Mouse (Mus musculus) layer of hippocampus, postnatal 10 days (tissue): ENCODE measurements at regions not wholly inside any gene's neighbourhood (a gene's known extent, or its start where the extent isn't known, plus 50 kb on each side); places are given as distances from the start of the nearest gene placed in this dataset.

Experiments used
- DNase-seq, 2 experiments: peaks; one replicate each; pipeline ENCODE4 v3.0.0; 2021; ENCODE audit warnings: low spot score in 2 of 2

GRCm38 (mm10) chr14:24993751-24994658 is 465.0 kb upstream of the Zmiz1 start:
- peak; percentile 60 to 69 for DNase-seq

- DNase-seq = no peak
Measured at GRCm38 (mm10) chr14:24995226-24995625, 463.8 kb upstream of the Zmiz1 start.

- no peak for DNase-seq
Measured at GRCm38 (mm10) chr14:24997786-24998509, 461.0 kb upstream of the Zmiz1 start.

- no peak for DNase-seq
Measured at GRCm38 (mm10) chr14:24999008-24999572, 459.9 kb upstream of the Zmiz1 start.

GRCm38 (mm10) chr14:25005241-25005946 is 453.6 kb upstream of the Zmiz1 start:
- DNase-seq = no peak

- no peak for DNase-seq
Measured at GRCm38 (mm10) chr14:25011926-25012325, 447.1 kb upstream of the Zmiz1 start.

GRCm38 (mm10) chr14:25015288-25016238 is 443.4 kb upstream of the Zmiz1 start:
- peak; percentile 34 to 48 for DNase-seq

GRCm38 (mm10) chr14:25017860-25018259 is 441.1 kb upstream of the Zmiz1 start:
- peak in 1 of 2 experiments; percentile 31 for DNase-seq

- no peak for DNase-seq
Measured at GRCm38 (mm10) chr14:25019306-25019905, 439.6 kb upstream of the Zmiz1 start.

GRCm38 (mm10) chr14:25022523-25023269 is 436.3 kb upstream of the Zmiz1 start:
- no peak for DNase-seq

- no peak for DNase-seq
Measured at GRCm38 (mm10) chr14:25023270-25023800, 435.6 kb upstream of the Zmiz1 start.

GRCm38 (mm10) chr14:25025074-25025473 is 433.9 kb upstream of the Zmiz1 start:
- no peak for DNase-seq

GRCm38 (mm10) chr14:25027076-25027475 is 431.9 kb upstream of the Zmiz1 start:
- DNase-seq = no peak

GRCm38 (mm10) chr14:25027842-25028241 is 431.1 kb upstream of the Zmiz1 start:
- no peak for DNase-seq

- no peak for DNase-seq
Measured at GRCm38 (mm10) chr14:25030881-25031280, 428.1 kb upstream of the Zmiz1 start.

- DNase-seq = no peak
Measured at GRCm38 (mm10) chr14:25031756-25032680, 427.0 kb upstream of the Zmiz1 start.

GRCm38 (mm10) chr14:25032899-25033298 is 426.1 kb upstream of the Zmiz1 start:
- no peak for DNase-seq

GRCm38 (mm10) chr14:25042265-25042664 is 416.7 kb upstream of the Zmiz1 start:
- DNase-seq = no peak
